Mouse (Mus musculus): Measurements from ENCODE around the gene Plekhh2.

- TF ChIP-seq CTCF (IDR thresholded peaks at IDR 0.05; ENCODE audit: control insufficient read depth, insufficient read depth, low read length) (no peak), POLR2A (IDR thresholded peaks at IDR 0.05; ENCODE audit: borderline replicate concordance, control insufficient read depth, low read depth, low read length) (no peak)
Measured at GRCm38 (mm10) chr17:84645894-84646293, 134.2 kb downstream of the Plekhh2 start.
